Mouse (Mus musculus): ENCODE data around the gene Crip1.

DNA sequence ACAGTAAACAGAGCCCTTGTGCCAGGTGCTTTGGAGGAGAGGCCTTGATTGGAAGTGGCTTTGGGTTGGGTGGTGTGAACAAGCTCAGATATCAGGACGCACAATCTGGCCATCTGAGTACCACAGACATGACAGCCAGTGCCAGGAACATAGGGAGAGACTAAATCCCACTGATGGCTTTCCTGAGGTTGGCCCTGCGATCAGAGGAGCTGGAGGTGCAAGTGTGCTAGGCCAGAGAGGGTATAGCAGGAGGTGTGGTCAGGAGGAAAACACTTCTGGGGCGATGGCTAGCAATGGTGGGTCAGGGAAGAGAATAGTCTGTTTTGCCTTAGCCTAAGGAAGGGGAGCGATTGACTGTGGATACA lies 40.9 kb downstream of the Crip1 start:
- TF ChIP-seq EP300 (optimal IDR thresholded peaks at IDR 0.05): no peak
- no peak for TF ChIP-seq CTCF (IDR thresholded peaks at IDR 0.05; ENCODE audit: low read depth)

Data from stomach, postnatal 0 days (tissue).